Mouse (Mus musculus) bone marrow macrophage, adult 2 months (primary cell): ENCODE measurements around the gene Shb.

Experiments
- CTCF ChIP-seq: IDR thresholded peaks from 2 replicates; pipeline ENCODE4 v1.5.1; 2012; ENCODE audit warnings: low read depth, mild to moderate bottlenecking, low read length, moderate library complexity
- POLR2A ChIP-seq: IDR thresholded peaks from 2 replicates; pipeline ENCODE4 v1.6.1; 2012; ENCODE audit warnings: mild to moderate bottlenecking, low read depth, low read length, borderline replicate concordance

DNA sequence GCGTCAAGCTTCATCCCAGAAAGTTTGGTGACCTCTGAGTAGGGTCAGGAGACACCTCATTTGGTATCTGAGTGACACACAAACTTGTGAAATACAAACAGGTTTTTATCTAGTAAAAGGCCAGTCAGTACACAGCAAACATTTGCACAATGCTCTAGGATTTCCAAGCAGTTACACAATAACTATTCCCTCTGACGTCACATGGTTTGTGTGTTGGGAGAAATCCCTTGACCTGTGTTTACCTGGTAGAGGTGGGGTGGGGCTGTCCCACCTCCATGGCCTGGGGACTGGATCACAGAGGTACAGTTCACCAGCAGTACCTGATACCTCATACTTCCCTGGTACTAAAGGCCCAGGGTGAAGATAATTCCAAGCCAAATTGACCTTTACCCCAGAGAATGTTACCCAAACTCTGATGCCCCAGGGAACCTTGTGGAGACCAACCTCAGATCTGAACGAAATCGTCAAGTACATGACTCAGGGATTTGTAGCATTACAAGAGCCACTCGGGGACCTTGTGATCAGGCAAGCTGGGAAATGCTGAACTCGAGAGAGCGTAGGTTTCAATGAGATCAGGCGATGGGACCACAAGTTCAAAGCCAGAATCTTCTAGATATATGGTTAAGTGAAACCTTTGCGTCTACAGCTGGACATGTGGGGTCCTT, 118.5 kb downstream of the Shb start:
- TF ChIP-seq POLR2A: no peak
- TF ChIP-seq CTCF: no peak
